9 mouse cellular contexts compared by ENCODE assay signal in the genomic region with DNA sequence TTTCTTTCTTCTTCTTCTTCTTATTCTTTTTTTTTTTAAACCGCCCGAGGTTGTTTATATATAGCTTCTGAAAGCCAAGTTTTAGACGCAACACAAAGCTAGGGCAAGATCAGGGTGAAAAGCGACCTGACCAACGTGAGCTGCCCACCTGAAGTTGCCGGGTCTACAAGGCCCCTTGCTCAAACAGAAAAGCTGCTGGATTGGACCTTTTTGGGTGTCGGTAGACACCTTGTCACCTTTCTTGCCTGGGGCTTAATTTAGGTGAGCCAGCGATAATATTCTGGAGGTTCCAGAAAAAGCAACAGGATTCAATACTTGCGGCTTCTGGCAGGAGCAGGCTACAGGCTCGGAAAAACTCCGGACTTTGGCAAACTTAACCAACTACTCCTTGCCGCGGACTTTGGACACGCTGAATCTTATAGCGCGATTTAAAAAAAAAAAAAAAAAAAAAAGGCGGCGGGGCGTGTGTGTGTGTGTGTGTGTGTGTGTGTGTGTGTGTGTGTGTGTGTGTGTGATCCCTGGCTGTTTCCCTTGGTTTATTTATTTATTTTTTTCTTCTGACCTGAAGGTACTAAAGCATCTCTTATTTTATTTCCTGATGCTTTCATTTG.
DNase-seq lines count a peak whose midpoint lies in the region; ATAC-seq and TF ChIP-seq lines count a peak whose summit lies in the region.
"Had no signal": no experiment of that assay in that cellular context is flagged by ENCODE, and none has a peak within 500 bp of the region (broad histone marks: within the 10 kb centered on the region; RNA-seq: fewer than 3 reads in every experiment).

No protein-coding gene starts in this region.

- peaks cover 52% of the 10 kb centered on the region for H3K4me1 ChIP-seq in forebrain, embryonic 10.5 days
- H3K4me1 ChIP-seq in forebrain, embryonic 14.5 days (ENCODE audit: control insufficient read depth, insufficient read depth, low read length), result peaks cover 14% of the 10 kb centered on the region; the same call in 1 of the 2 replicates
- H3K4me1 ChIP-seq in lung, embryonic 14.5 days (ENCODE audit: insufficient read depth), result peaks cover 8% of the 10 kb centered on the region
- peaks cover 21% of the 10 kb centered on the region; the same call in 1 of the 2 replicates for H3K4me1 ChIP-seq in intestine, embryonic 14.5 days (replicated peaks; ENCODE audit: control insufficient read depth, insufficient read depth, low read length)
- peaks cover 39% of the 10 kb centered on the region for H3K4me1 ChIP-seq in neural tube, embryonic 15.5 days

- H3K4me2 ChIP-seq in forebrain, embryonic 14.5 days (ENCODE audit: low read length), result no peak overlapping the region
- peak overlapping the region; percentile 100 for H3K4me2 ChIP-seq in lung, embryonic 14.5 days
- peak overlapping the region; percentile 35 for H3K4me2 ChIP-seq in intestine, embryonic 14.5 days (ENCODE audit: low read length)
- H3K4me2 ChIP-seq in neural tube, embryonic 15.5 days, result no peak overlapping the region

- no peak for TF ChIP-seq CTCF in lung, embryonic 14.5 days (IDR thresholded peaks at IDR 0.05; ENCODE audit: low read depth)

- no peak overlapping the region for H3K27ac ChIP-seq in forebrain, embryonic 10.5 days
- no peak overlapping the region for H3K27ac ChIP-seq in forebrain, embryonic 14.5 days (ENCODE audit: low read depth, low read length)
- H3K27ac ChIP-seq in lung, embryonic 14.5 days (ENCODE audit: low read depth), result no peak overlapping the region
- H3K27ac ChIP-seq in intestine, embryonic 14.5 days (ENCODE audit: low read depth), result no peak overlapping the region
- H3K27ac ChIP-seq in neural tube, embryonic 15.5 days (replicated peaks), result no peak overlapping the region

- whole genome bisulfite sequencing in forebrain, embryonic 10.5 days, result under 1% methylated on average over 17 of the region's 19 CpGs
- WGBS in forebrain, embryonic 14.5 days, result 2% methylated on average over 16 of the region's 19 CpGs
- WGBS in lung, embryonic 14.5 days, result 2% methylated on average over 16 of the region's 19 CpGs
- WGBS in intestine, embryonic 14.5 days, result 6% methylated on average over 16 of the region's 19 CpGs
- WGBS in neural tube, embryonic 15.5 days, result 4% methylated on average over 16 of the region's 19 CpGs

- H3K36me3 ChIP-seq in forebrain, embryonic 10.5 days (replicated peaks), result no peaks in the 10 kb centered on the region
- no peaks in the 10 kb centered on the region for H3K36me3 ChIP-seq in forebrain, embryonic 14.5 days (ENCODE audit: control insufficient read depth, insufficient read depth, low read length)
- no peaks in the 10 kb centered on the region; the same call in 1 of the 2 replicates for H3K36me3 ChIP-seq in lung, embryonic 14.5 days (ENCODE audit: insufficient read depth)
- no peaks in the 10 kb centered on the region for H3K36me3 ChIP-seq in intestine, embryonic 14.5 days (ENCODE audit: control insufficient read depth, insufficient read depth, low read length)
- no peaks in the 10 kb centered on the region for H3K36me3 ChIP-seq in neural tube, embryonic 15.5 days

- DNase-seq in forebrain, embryonic 10.5 days (ENCODE audit: extremely low spot score, low spot score), result peak; percentile 25
- DNase-seq in forebrain, embryonic 14.5 days (ENCODE audit: low spot score), result no peak
- DNase-seq in lung, embryonic 14.5 days, result no peak
- no peak for DNase-seq in lung, postnatal 14 days
- DNase-seq in intestine, embryonic 14.5 days (ENCODE audit: low spot score), result peak; percentile 65
- no peak for DNase-seq in cerebellum, adult 18-20 months
- no peak for DNase-seq in urinary bladder, postnatal 10 days (ENCODE audit: low spot score)

- H3K4me3 ChIP-seq in forebrain, embryonic 10.5 days, result peak overlapping the region; percentile 43
- no peak overlapping the region for H3K4me3 ChIP-seq in forebrain, embryonic 14.5 days (ENCODE audit: low read depth, low read length)
- H3K4me3 ChIP-seq in lung, embryonic 14.5 days (ENCODE audit: low read depth, low read length), result peak overlapping the region; percentile 61
- peak overlapping the region; percentile 26 for H3K4me3 ChIP-seq in intestine, embryonic 14.5 days (ENCODE audit: low read depth, low read length)
- H3K4me3 ChIP-seq in neural tube, embryonic 15.5 days (replicated peaks), result peak overlapping the region; percentile 23; the same call in 1 of the 2 replicates

- H3K9ac ChIP-seq in forebrain, embryonic 14.5 days (ENCODE audit: low read length), result no peak overlapping the region
- H3K9ac ChIP-seq in lung, embryonic 14.5 days, result peak overlapping the region; percentile 61
- H3K9ac ChIP-seq in intestine, embryonic 14.5 days (ENCODE audit: low read length), result no peak overlapping the region
- H3K9ac ChIP-seq in neural tube, embryonic 15.5 days (replicated peaks), result no peak overlapping the region

- no peaks in the 10 kb centered on the region for H3K9me3 ChIP-seq in forebrain, embryonic 10.5 days
- no peaks in the 10 kb centered on the region for H3K9me3 ChIP-seq in forebrain, embryonic 14.5 days (replicated peaks; ENCODE audit: control insufficient read depth, low read length)
- no peaks in the 10 kb centered on the region for H3K9me3 ChIP-seq in lung, embryonic 14.5 days (ENCODE audit: low read depth, low read length)
- H3K9me3 ChIP-seq in intestine, embryonic 14.5 days (ENCODE audit: control insufficient read depth, low read length), result no peaks in the 10 kb centered on the region
- H3K9me3 ChIP-seq in neural tube, embryonic 15.5 days (replicated peaks), result no peaks in the 10 kb centered on the region

- ATAC-seq in forebrain, embryonic 14.5 days, result no peak
- ATAC-seq in lung, embryonic 14.5 days (ENCODE audit: insufficient read depth), result no peak
- ATAC-seq in intestine, embryonic 14.5 days (replicated peaks; ENCODE audit: low FRiP score, low TSS enrichment, low read depth), result no peak
- no peak for ATAC-seq in neural tube, embryonic 15.5 days (ENCODE audit: low FRiP score)
- ATAC-seq: inflammation-experienced regulatory T-cells, adult 6 months had no signal

- H3K27me3 ChIP-seq in forebrain, embryonic 10.5 days (ENCODE audit: poor library complexity, severe bottlenecking), result peaks cover 100% of the 10 kb centered on the region
- H3K27me3 ChIP-seq in forebrain, embryonic 14.5 days (replicated peaks; ENCODE audit: control insufficient read depth, insufficient read depth, low read length), result peaks cover 88% of the 10 kb centered on the region
- peaks cover 38% of the 10 kb centered on the region for H3K27me3 ChIP-seq in lung, embryonic 14.5 days (ENCODE audit: insufficient read depth, low read length)
- H3K27me3 ChIP-seq in intestine, embryonic 14.5 days (replicated peaks; ENCODE audit: control insufficient read depth, insufficient read depth, low read length), result peaks cover 61% of the 10 kb centered on the region
- peaks cover 80% of the 10 kb centered on the region for H3K27me3 ChIP-seq in neural tube, embryonic 15.5 days (replicated peaks)

Comparison
In these comparisons a context has a peak if more than half of its experiments do, and no peak if none do; other contexts are left out.
1. DNase-seq: peak in forebrain, embryonic 10.5 days (single experiment) and intestine, embryonic 14.5 days (single experiment); none in forebrain, embryonic 14.5 days (single experiment), lung, embryonic 14.5 days (single experiment), lung, postnatal 14 days (single experiment), cerebellum, adult 18-20 months (0 of 2) and urinary bladder, postnatal 10 days (single experiment).
2. H3K4me2 ChIP-seq: peak in lung, embryonic 14.5 days (single experiment) and intestine, embryonic 14.5 days (single experiment); none in forebrain, embryonic 14.5 days (single experiment) and neural tube, embryonic 15.5 days (single experiment).